Mouse (Mus musculus) layer of hippocampus, adult 2 months (tissue): ENCODE results near the gene Serpinb1b. TPM values are rescaled to one million over a fixed set of nuclear protein-coding genes. Genes with fewer than 3 reads are reported as not detected.

Experiments
- DNase-seq, 2 experiments: peaks; one replicate each; pipeline ENCODE4 v3.0.0; 2022; ENCODE audit warnings: low spot score in 2 of 2
- H3K27ac ChIP-seq: fragments of 200-600 bp; 2 replicates; pipeline ENCODE4 v1.8.1; 2022
- H3K4me3 ChIP-seq: fragments of 200-600 bp; 2 replicates; pipeline ENCODE4 v1.8.1; 2022; ENCODE audit warnings: mild to moderate bottlenecking
- CTCF ChIP-seq: fragments of 200-600 bp; conservative IDR thresholded peaks from 2 replicates; pipeline ENCODE4 v1.8.1; 2022; ENCODE audit warnings: antibody characterized with exemption, mild to moderate bottlenecking, moderate library complexity
- total RNA-seq, 2 experiments: library from RNA; stranded (reverse); gene quantifications; 2 replicates each; pipeline ENCODE4 v1.2.3; 2021

The Serpinb1b gene
- total RNA-seq, 2 experiments from 2014 or later = 0.42 to 0.44 TPM

- H3K4me3 ChIP-seq = no peak overlapping the region
- DNase-seq = no peak
- H3K27ac ChIP-seq = no peak overlapping the region
- TF ChIP-seq CTCF = no peak
These were observed 1.2 kb upstream of the Serpinb1b start for GRCm38 (mm10) chr13:33077026-33077685.

GRCm38 (mm10) chr13:33079391-33079790 lies 1.0 kb downstream of the Serpinb1b start:
- Histone ChIP-seq H3K27ac (no peak overlapping the region), H3K4me3 (no peak overlapping the region)
- DNase-seq = no peak
- TF ChIP-seq CTCF = peak; percentile 78

- Histone ChIP-seq H3K4me3 (no peak overlapping the region), H3K27ac (no peak overlapping the region)
- TF ChIP-seq CTCF = peak; percentile 52
- DNase-seq = no peak
These were observed 2.0 kb downstream of the Serpinb1b start for GRCm38 (mm10) chr13:33080356-33080755.

- no peak for DNase-seq
- no peak for TF ChIP-seq CTCF
- Histone ChIP-seq H3K4me3 (no peak overlapping the region), H3K27ac (peak overlapping the region; percentile 18; the same call in 1 of the 2 replicates)
These were observed 5.5 kb downstream of the Serpinb1b start for GRCm38 (mm10) chr13:33083834-33084233.

GRCm38 (mm10) chr13:33084975-33085694 lies 6.8 kb downstream of the Serpinb1b start:
- Histone ChIP-seq H3K27ac (peak overlapping the region; percentile 69), H3K4me3 (no peak overlapping the region)
- no peak for DNase-seq
- no peak for TF ChIP-seq CTCF

- TF ChIP-seq CTCF = no peak
- Histone ChIP-seq H3K27ac (peak overlapping the region; percentile 80), H3K4me3 (no peak overlapping the region)
- DNase-seq = peak; percentile 47 to 81
These were observed 7.5 kb downstream of the Serpinb1b start for GRCm38 (mm10) chr13:33085695-33086432.

- H3K4me3 ChIP-seq = no peak overlapping the region
- no peak for DNase-seq
- TF ChIP-seq CTCF = no peak
- no peak overlapping the region for H3K27ac ChIP-seq
These were observed 11.2 kb downstream of the Serpinb1b start for GRCm38 (mm10) chr13:33089566-33089965.

- H3K27ac ChIP-seq = no peak overlapping the region
- no peak overlapping the region for H3K4me3 ChIP-seq
- TF ChIP-seq CTCF = no peak
- peak in 1 of 2 experiments; percentile 57 for DNase-seq
These were observed 12.2 kb downstream of the Serpinb1b start for GRCm38 (mm10) chr13:33090546-33090945.

GRCm38 (mm10) chr13:33091306-33091705 lies 12.9 kb downstream of the Serpinb1b start:
- no peak for DNase-seq
- Histone ChIP-seq H3K4me3 (no peak overlapping the region), H3K27ac (no peak overlapping the region)
- TF ChIP-seq CTCF = no peak

GRCm38 (mm10) chr13:33095575-33095974 lies 17.2 kb downstream of the Serpinb1b start:
- DNase-seq = no peak
- H3K4me3 ChIP-seq = no peak overlapping the region
- no peak overlapping the region for H3K27ac ChIP-seq
- TF ChIP-seq CTCF = no peak

GRCm38 (mm10) chr13:33105626-33106025 lies 27.3 kb downstream of the Serpinb1b start:
- no peak for DNase-seq
- Histone ChIP-seq H3K4me3 (no peak overlapping the region), H3K27ac (no peak overlapping the region)
- TF ChIP-seq CTCF = no peak

GRCm38 (mm10) chr13:33113054-33113453 lies 34.7 kb downstream of the Serpinb1b start:
- Histone ChIP-seq H3K4me3 (no peak overlapping the region), H3K27ac (no peak overlapping the region)
- no peak for DNase-seq
- TF ChIP-seq CTCF = no peak

GRCm38 (mm10) chr13:33137717-33138116 lies 59.3 kb downstream of the Serpinb1b start:
- TF ChIP-seq CTCF = no peak
- Histone ChIP-seq H3K27ac (no peak overlapping the region), H3K4me3 (no peak overlapping the region)
- peak; percentile 7 to 21 for DNase-seq
